Mouse (Mus musculus) liver, postnatal 0 days (tissue): ENCODE data around the gene Cacng8. TPM values are rescaled to one million over a fixed set of nuclear protein-coding genes. Genes with fewer than 3 reads are reported as not detected.
A peak's percentile ranks its signal among the peaks of the same experiment; 100 is the strongest.

Source experiments
- ATAC-seq: fragments of 200-750 bp; cut with Nextera tagmentation; 2 replicates; pipeline ENCODE4 v1.8.0; 2017; ENCODE audit warnings: mild to moderate bottlenecking, moderate library complexity
- DNase-seq: peaks from one replicate; pipeline ENCODE4 v3.0.0-alpha.2; 2016
- H3K27ac ChIP-seq: fragments of 300-500 bp; sonication (generic); 2 replicates; pipeline ENCODE4 v1.5.1; 2014; ENCODE audit warnings: antibody characterized with exemption, moderate library complexity, mild to moderate bottlenecking, low read depth
- H3K27me3 ChIP-seq: fragments of 300-500 bp; sonication (generic); 2 replicates; pipeline ENCODE4 v1.6.1; 2014; ENCODE audit warnings: low read length, control low read depth, mixed read lengths; ENCODE audit not compliant: insufficient read depth
- H3K36me3 ChIP-seq: fragments of 300-500 bp; sonication (generic); replicated peaks from 2 replicates; pipeline ENCODE4 v1.6.1; 2014; ENCODE audit warnings: mild to moderate bottlenecking, control low read depth, low read length, moderate library complexity, mixed read lengths; ENCODE audit not compliant: insufficient read depth
- H3K4me1 ChIP-seq: fragments of 300-500 bp; sonication (generic); 2 replicates; pipeline ENCODE4 v1.6.1; 2014; ENCODE audit warnings: antibody characterized with exemption, mild to moderate bottlenecking, control low read depth; ENCODE audit not compliant: insufficient read depth
- H3K4me2 ChIP-seq: fragments of 300-500 bp; sonication (generic); 2 replicates; pipeline ENCODE4 v1.6.1; 2014; ENCODE audit warnings: low read depth, mild to moderate bottlenecking, low read length, moderate library complexity, mixed read lengths
- H3K4me3 ChIP-seq: fragments of 300-500 bp; sonication (generic); 2 replicates; pipeline ENCODE4 v1.5.1; 2014; ENCODE audit warnings: low read depth, low read length
- H3K9ac ChIP-seq: fragments of 300-500 bp; sonication (generic); replicated peaks from 2 replicates; pipeline ENCODE4 v1.6.1; 2014; ENCODE audit warnings: mild to moderate bottlenecking, moderate library complexity
- H3K9me3 ChIP-seq: fragments of 300-500 bp; sonication (generic); 2 replicates; pipeline ENCODE4 v1.6.1; 2016; ENCODE audit warnings: mild to moderate bottlenecking, control low read depth, low read length, mixed read lengths
- CTCF ChIP-seq: sonication (generic); IDR thresholded peaks from 2 replicates; pipeline ENCODE4 v1.5.1; 2016; ENCODE audit warnings: antibody characterized with exemption, low read depth
- EP300 ChIP-seq: IDR thresholded peaks from 2 replicates; pipeline ENCODE4 v1.6.1; 2016; ENCODE audit warnings: antibody characterized with exemption, low read depth, mild to moderate bottlenecking
- WGBS: fragments of 180-500 bp; shearing (Covaris S2); extraction: QIAGEN DNeasy Blood & Tissue Kit; methylation state at CpG from one replicate; pipeline ENCODE4 v1.1.7; 2014; ENCODE audit not compliant: insufficient replicate concordance; 5-methylcytosine and 5-hydroxymethylcytosine counted together
- polyA plus RNA-seq: library from polyadenylated mRNA; unstranded; fragments of >200 nt; fragmentation: Nextera tagmentation; extraction: Ambion mirVana; gene quantifications from 2 replicates; pipeline ENCODE4 v1.2.1, GENCODE M21; 2015

Gene Cacng8
- polyA plus RNA-seq, 1 experiment from 2014 or later, result not detected

DNA sequence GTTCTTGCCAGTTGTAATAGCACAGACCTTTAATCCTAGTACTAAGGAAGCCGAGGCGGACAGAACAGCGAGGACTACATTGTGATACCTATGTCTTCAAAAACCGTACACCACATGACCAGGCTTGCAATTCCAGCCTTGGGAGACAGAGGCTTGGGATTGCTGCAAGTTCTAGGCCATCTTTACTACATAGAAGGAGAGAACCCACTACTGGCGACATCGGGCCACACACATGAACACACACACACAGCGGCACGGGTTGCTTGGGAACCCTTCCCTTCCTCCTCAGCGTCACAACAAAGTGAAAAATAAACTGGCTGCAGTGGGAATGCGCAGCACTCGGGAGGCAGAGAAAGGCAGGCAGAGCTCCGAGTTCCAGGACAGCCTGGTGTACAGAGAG is 22.2 kb upstream of the Cacng8 start:
- no peak overlapping the region for H3K4me2 ChIP-seq
- no peak for DNase-seq
- 23% methylated on average over 12 of the region's 12 CpGs for WGBS

DNA sequence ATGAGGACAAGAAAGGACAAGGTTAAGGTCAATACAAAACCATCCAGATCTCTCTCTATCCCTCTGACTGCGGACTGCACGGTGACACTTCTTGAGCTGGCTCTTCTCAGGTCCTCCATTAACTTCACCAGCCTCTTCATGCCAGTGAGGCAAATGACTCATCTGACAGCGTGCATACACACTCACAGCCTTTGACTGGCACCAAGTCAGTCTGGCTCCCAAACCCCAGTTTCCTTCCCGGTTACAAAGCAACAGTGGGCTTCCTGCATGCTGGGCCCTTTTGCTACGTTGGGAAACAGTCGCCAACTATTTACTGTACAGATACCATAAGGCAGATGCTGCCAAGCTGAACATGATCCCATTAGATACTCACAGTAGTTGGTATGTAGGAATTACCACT is 21.3 kb upstream of the Cacng8 start:
- ATAC-seq, result no peak
- 51% methylated on average over 6 of the region's 6 CpGs for WGBS

More for the DNA sequence above, 22.2 kb upstream of the Cacng8 start:
- H3K27ac ChIP-seq, result no peak overlapping the region
- no peaks in the 10 kb centered on the region for H3K4me1 ChIP-seq
- H3K4me3 ChIP-seq, result no peak overlapping the region
- ATAC-seq, result no peak
- H3K27me3 ChIP-seq, result peaks cover 31% of the 10 kb centered on the region
- TF ChIP-seq CTCF (no peak), EP300 (no peak)
- no peaks in the 10 kb centered on the region for H3K9me3 ChIP-seq
- H3K36me3 ChIP-seq, result no peaks in the 10 kb centered on the region
- H3K9ac ChIP-seq, result no peak overlapping the region

DNA sequence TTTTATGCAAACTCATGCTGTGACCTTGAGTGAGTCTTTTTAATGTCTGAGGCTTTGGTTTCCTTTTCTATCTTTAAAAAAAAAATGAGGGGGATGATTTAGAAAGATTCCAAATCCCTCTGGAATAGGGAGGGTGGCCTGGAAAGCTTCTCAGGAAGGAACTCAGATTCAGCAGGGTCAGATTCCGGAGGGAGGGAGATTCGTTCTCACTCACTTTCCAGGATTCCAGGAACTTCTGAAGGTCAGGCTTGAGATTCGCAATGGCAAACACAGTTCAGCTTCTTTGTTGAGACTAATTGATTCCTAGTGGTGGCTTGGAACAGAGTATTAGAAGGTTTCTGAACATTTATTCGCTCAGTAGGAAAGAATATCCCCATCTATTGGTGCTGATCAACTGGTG is 20.1 kb upstream of the Cacng8 start:
- Histone ChIP-seq H3K4me3 (no peak overlapping the region), H3K4me2 (no peak overlapping the region), H3K4me1 (no peaks in the 10 kb centered on the region), H3K27ac (no peak overlapping the region), H3K9me3 (no peaks in the 10 kb centered on the region), H3K27me3 (peaks cover 31% of the 10 kb centered on the region), H3K36me3 (no peaks in the 10 kb centered on the region), H3K9ac (no peak overlapping the region)
- 49% methylated on average over 4 of the region's 4 CpGs for WGBS
- ATAC-seq (no peak), DNase-seq (no peak)
- TF ChIP-seq CTCF, result no peak
- TF ChIP-seq EP300, result no peak

More for the DNA sequence above, 21.3 kb upstream of the Cacng8 start:
- H3K9me3 ChIP-seq, result no peaks in the 10 kb centered on the region
- peaks cover 31% of the 10 kb centered on the region for H3K27me3 ChIP-seq
- H3K36me3 ChIP-seq, result no peaks in the 10 kb centered on the region
- no peak overlapping the region for H3K4me3 ChIP-seq
- no peak overlapping the region for H3K27ac ChIP-seq
- no peak overlapping the region for H3K4me2 ChIP-seq
- no peak for DNase-seq
- no peaks in the 10 kb centered on the region for H3K4me1 ChIP-seq
- TF ChIP-seq EP300 (no peak), CTCF (no peak)
- no peak overlapping the region for H3K9ac ChIP-seq

DNA sequence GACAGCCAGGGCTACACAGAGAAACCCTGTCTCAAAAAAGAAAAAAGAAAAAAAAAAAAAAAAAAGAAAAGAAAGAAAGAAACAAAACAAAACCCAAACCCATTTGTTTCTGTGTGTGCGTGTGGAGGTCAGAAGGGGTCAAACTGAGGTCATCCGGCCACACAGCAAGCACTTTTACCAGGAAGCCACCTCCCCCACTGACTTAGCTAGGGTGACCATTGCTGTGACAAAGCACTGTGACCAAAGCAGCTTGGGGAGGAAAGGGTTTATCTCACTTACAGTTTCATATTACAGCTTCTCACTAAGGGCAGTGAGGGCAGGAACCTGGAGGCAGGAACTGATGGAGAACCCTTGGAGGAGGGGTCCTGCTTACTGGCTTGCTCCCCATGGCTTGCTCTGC is 18.1 kb upstream of the Cacng8 start:
- DNase-seq (no peak), ATAC-seq (no peak)
- TF ChIP-seq CTCF (no peak), EP300 (no peak)
- WGBS, result 55% methylated on average over 2 of the region's 2 CpGs
- no peaks in the 10 kb centered on the region for H3K36me3 ChIP-seq
- no peak overlapping the region for H3K4me2 ChIP-seq
- no peaks in the 10 kb centered on the region for H3K4me1 ChIP-seq
- no peak overlapping the region for H3K27ac ChIP-seq
- peaks cover 12% of the 10 kb centered on the region for H3K27me3 ChIP-seq
- H3K9me3 ChIP-seq, result no peaks in the 10 kb centered on the region
- no peak overlapping the region for H3K4me3 ChIP-seq
- no peak overlapping the region for H3K9ac ChIP-seq

DNA sequence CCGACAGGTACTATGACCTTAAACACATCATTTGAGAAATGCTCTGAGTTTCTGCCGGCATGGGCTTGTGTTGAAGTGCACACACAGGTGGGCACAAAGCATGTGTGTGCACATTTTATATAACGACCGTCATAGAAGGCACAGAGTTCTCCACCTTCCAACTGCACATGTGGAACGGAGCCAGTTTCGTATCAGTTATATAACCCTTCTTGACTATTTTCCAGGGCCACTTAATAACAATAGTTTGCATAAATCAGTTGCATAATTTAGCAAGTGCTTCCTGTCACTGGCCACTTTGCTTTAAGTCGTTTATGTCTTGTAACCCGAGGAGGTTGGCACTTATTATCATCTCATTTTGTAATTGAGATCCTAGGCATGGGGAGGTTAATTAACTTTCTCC is 16.7 kb upstream of the Cacng8 start:
- Histone ChIP-seq H3K4me3 (no peak overlapping the region), H3K4me2 (no peak overlapping the region), H3K9me3 (no peaks in the 10 kb centered on the region), H3K9ac (no peak overlapping the region), H3K4me1 (no peaks in the 10 kb centered on the region), H3K27me3 (peaks cover 5% of the 10 kb centered on the region; the same call in 1 of the 2 replicates), H3K36me3 (no peaks in the 10 kb centered on the region), H3K27ac (no peak overlapping the region)
- no peak for DNase-seq
- no peak for TF ChIP-seq EP300
- TF ChIP-seq CTCF, result no peak
- no peak for ATAC-seq
- WGBS, result 77% methylated on average over 8 of the region's 8 CpGs

DNA sequence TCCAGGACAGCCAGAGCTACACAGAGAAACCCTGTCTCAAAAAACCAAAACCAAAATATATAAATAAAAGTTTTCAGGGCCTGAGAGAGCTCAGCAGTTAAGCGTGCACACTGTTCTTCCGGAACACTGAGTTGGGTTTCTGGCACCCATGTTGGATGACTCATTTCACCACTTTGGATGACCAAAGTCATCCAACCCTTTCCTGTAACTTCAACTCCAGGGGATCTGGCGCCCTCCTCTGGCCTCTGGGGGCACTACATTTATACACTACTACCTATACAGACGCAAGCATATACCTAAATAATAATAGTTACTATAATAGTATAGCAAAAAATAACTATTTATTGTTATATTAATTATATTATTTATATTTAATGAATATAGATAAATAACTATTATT is 13.7 kb upstream of the Cacng8 start:
- Histone ChIP-seq H3K4me3 (no peak overlapping the region), H3K4me1 (no peaks in the 10 kb centered on the region), H3K9me3 (no peaks in the 10 kb centered on the region), H3K27me3 (no peaks in the 10 kb centered on the region), H3K4me2 (no peak overlapping the region), H3K9ac (no peak overlapping the region), H3K36me3 (no peaks in the 10 kb centered on the region), H3K27ac (no peak overlapping the region)
- no peak; the same call in 1 of the 2 replicates for ATAC-seq
- WGBS, result 46% methylated on average over 4 of the region's 4 CpGs
- DNase-seq, result peak; percentile 70
- peak; percentile 64 for TF ChIP-seq CTCF
- no peak for TF ChIP-seq EP300

DNA sequence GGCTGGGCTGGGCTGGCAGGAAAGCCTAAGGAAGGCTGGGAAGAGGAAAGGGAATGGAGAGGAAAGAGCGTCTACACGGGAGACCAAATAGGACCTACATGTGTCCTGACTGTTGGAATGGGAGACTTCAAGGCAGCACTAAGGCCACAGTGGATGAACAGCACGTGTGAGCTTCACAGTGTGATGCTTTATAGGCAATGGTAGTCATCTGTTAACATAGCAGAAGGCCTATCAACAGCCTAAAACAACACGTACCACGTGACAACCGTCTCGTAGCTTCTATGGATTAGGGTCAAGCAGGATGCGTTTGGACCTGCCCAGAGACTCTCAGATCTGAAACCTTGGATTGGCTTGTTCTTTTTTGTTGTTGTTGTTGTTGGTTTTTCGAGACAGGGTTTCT is 8.4 kb upstream of the Cacng8 start:
- Histone ChIP-seq H3K4me1 (no peaks in the 10 kb centered on the region), H3K9ac (no peak overlapping the region), H3K9me3 (no peaks in the 10 kb centered on the region), H3K27me3 (no peaks in the 10 kb centered on the region), H3K27ac (no peak overlapping the region), H3K36me3 (no peaks in the 10 kb centered on the region), H3K4me2 (no peak overlapping the region), H3K4me3 (no peak overlapping the region)
- no peak for TF ChIP-seq EP300
- no peak for TF ChIP-seq CTCF
- 70% methylated on average over 9 of the region's 9 CpGs for WGBS
- ATAC-seq, result no peak
- no peak for DNase-seq
